Comparison of ENCODE assay signal across 8 mouse cellular contexts in the genomic region with DNA sequence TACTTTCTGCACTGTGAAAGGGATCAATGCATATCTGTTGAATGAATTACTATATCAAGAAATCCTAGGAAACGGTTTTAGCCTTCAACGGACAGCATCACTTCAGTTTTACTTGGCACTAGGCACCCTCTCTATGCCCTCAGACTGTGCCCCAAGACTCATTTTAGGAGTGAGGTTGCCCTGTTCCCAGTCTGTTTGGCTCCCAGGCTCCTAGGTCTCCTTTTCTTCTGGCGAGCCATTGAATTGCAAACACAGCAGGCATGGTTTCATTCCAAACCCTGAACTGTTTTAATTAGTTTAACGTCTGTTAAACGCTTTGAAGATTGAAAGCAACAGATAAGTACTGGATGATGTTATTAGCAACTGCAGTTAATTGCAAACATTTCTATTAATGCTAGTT. TPM values are rescaled to one million over a fixed set of nuclear protein-coding genes. Genes with fewer than 3 reads are reported as not detected.
DNase-seq lines count a peak whose midpoint lies in the region; ATAC-seq and TF ChIP-seq lines count a peak whose summit lies in the region.

No protein-coding gene starts in this region.

- no peaks in the 10 kb centered on the region for H3K36me3 ChIP-seq in spleen, adult 2 months (ENCODE audit: control insufficient read depth, insufficient read depth, low read length)
- no peaks in the 10 kb centered on the region for H3K36me3 ChIP-seq in liver, embryonic 13.5 days
- no peaks in the 10 kb centered on the region for H3K36me3 ChIP-seq in stomach, postnatal 0 days (ENCODE audit: control insufficient read depth, insufficient read depth, low read length)

- peak overlapping the region; percentile 82 for H3K4me2 ChIP-seq in liver, embryonic 13.5 days
- H3K4me2 ChIP-seq in stomach, postnatal 0 days (replicated peaks; ENCODE audit: low read depth) = peak overlapping the region; percentile 70

- no peaks in the 10 kb centered on the region for H3K27me3 ChIP-seq in cerebellum, adult 2 months (ENCODE audit: control insufficient read depth, insufficient read depth, low read length)
- H3K27me3 ChIP-seq in spleen, adult 2 months (ENCODE audit: control insufficient read depth, insufficient read depth, low read length) = peaks cover 1% of the 10 kb centered on the region; the same call in 1 of the 2 replicates
- H3K27me3 ChIP-seq in liver, embryonic 13.5 days = peaks cover 5% of the 10 kb centered on the region; the same call in 1 of the 2 replicates
- no peaks in the 10 kb centered on the region for H3K27me3 ChIP-seq in stomach, postnatal 0 days (ENCODE audit: control insufficient read depth, insufficient read depth, low read length)

- 15% methylated on average over 5 of the region's 5 CpGs for WGBS in cerebellum, adult 2 months
- WGBS in spleen, adult 2 months = 56% methylated on average over 5 of the region's 5 CpGs
- 20% methylated on average over 5 of the region's 5 CpGs for WGBS in liver, embryonic 13.5 days (ENCODE audit: insufficient replicate concordance)
- 24% methylated on average over 5 of the region's 5 CpGs for WGBS in stomach, postnatal 0 days

- H3K9me3 ChIP-seq in liver, embryonic 13.5 days (replicated peaks) = no peaks in the 10 kb centered on the region
- H3K9me3 ChIP-seq in stomach, postnatal 0 days (ENCODE audit: control insufficient read depth, low read length) = no peaks in the 10 kb centered on the region

- ATAC-seq in cerebellum, adult (ENCODE audit: insufficient number of reproducible peaks, low FRiP score, low TSS enrichment) = no peak
- ATAC-seq in liver, embryonic 13.5 days (ENCODE audit: low read depth) = no peak
- ATAC-seq in stomach, postnatal 0 days (ENCODE audit: low FRiP score, low TSS enrichment) = no peak

- no peak for DNase-seq in cerebellum, adult 2 months
- DNase-seq in spleen, adult 2 months (ENCODE audit: low read depth in 1 of 2, low spot score in 2 of 2) = no peak
- no peak for DNase-seq in spleen, postnatal 14 days (ENCODE audit: low spot score in 2 of 2)
- no peak for DNase-seq in liver, embryonic 13.5 days
- no peak for DNase-seq in stomach, postnatal 0 days (ENCODE audit: low spot score)
- DNase-seq in adrenal gland, postnatal 10 days = no peak
- no peak for DNase-seq in thymus, postnatal 36 days

- H3K4me3 ChIP-seq in cerebellum, adult 2 months (replicated peaks; ENCODE audit: insufficient read depth, low read depth, low read length) = peak overlapping the region; percentile 58
- peak overlapping the region; percentile 4; the same call in 1 of the 2 replicates for H3K4me3 ChIP-seq in spleen, adult 2 months (ENCODE audit: extremely low read depth, insufficient read depth, insufficient read length)
- peak overlapping the region; percentile 61 for H3K4me3 ChIP-seq in liver, embryonic 13.5 days (replicated peaks)
- peak overlapping the region; percentile 49; the same call in 1 of the 2 replicates for H3K4me3 ChIP-seq in stomach, postnatal 0 days (ENCODE audit: low read depth, low read length)

- no peak for TF ChIP-seq POLR2A in cerebellum, adult 2 months (IDR thresholded peaks at IDR 0.05; ENCODE audit: borderline replicate concordance, insufficient read depth, low read length)
- TF ChIP-seq POLR2A in spleen, adult 2 months (IDR thresholded peaks at IDR 0.05; ENCODE audit: low read depth, low read length) = no peak

- no peak for TF ChIP-seq EP300 in stomach, postnatal 0 days (optimal IDR thresholded peaks at IDR 0.05)

- TF ChIP-seq CTCF in cerebellum, adult 2 months (IDR thresholded peaks at IDR 0.05; ENCODE audit: borderline replicate concordance, insufficient read depth, low read depth, low read length) = no peak
- no peak for TF ChIP-seq CTCF in spleen, adult 2 months (IDR thresholded peaks at IDR 0.05; ENCODE audit: extremely low read depth, insufficient read depth, insufficient read length, insufficient replicate concordance)
- TF ChIP-seq CTCF in stomach, postnatal 0 days (IDR thresholded peaks at IDR 0.05; ENCODE audit: low read depth) = no peak

- H3K27ac ChIP-seq in cerebellum, adult 2 months (ENCODE audit: insufficient read depth, low read length) = no peak overlapping the region
- no peak overlapping the region for H3K27ac ChIP-seq in spleen, adult 2 months (ENCODE audit: insufficient read depth, low read length)
- no peak overlapping the region for H3K27ac ChIP-seq in liver, embryonic 13.5 days
- H3K27ac ChIP-seq in stomach, postnatal 0 days (replicated peaks) = no peak overlapping the region

- H3K4me1 ChIP-seq in cerebellum, adult 2 months (ENCODE audit: control insufficient read depth, insufficient read depth, low read length) = no peaks in the 10 kb centered on the region
- H3K4me1 ChIP-seq in spleen, adult 2 months (ENCODE audit: control insufficient read depth, insufficient read depth, insufficient read length) = peaks cover 2% of the 10 kb centered on the region
- no peaks in the 10 kb centered on the region; the same call in 1 of the 2 replicates for H3K4me1 ChIP-seq in liver, embryonic 13.5 days (replicated peaks)
- H3K4me1 ChIP-seq in stomach, postnatal 0 days (replicated peaks; ENCODE audit: control insufficient read depth, insufficient read depth) = no peaks in the 10 kb centered on the region

- no peak overlapping the region for H3K9ac ChIP-seq in liver, embryonic 13.5 days
- no peak overlapping the region for H3K9ac ChIP-seq in stomach, postnatal 0 days (ENCODE audit: low read length)

RNA-seq across cellular contexts. Expression of a gene that starts 0.6 kb away (rescaled TPM):
- 1.3 TPM in 2 replicates for polyA plus RNA-seq in cerebellum, adult 2 months (2012; rRNA removed)
- 0.12 and 0.37 TPM in 2 replicates for polyA plus RNA-seq in spleen, adult 2 months (2012; rRNA removed)
- polyA plus RNA-seq in liver, embryonic 13.5 days (2015; fragmentation: Nextera tagmentation; extraction: Ambion mirVana) = 0.40 and 0.68 TPM in 2 replicates
- polyA plus RNA-seq in stomach, postnatal 0 days (2015; fragmentation: Nextera tagmentation; extraction: Ambion mirVana) = 0.92 and 1.3 TPM in 2 replicates
- total RNA-seq in adrenal gland, postnatal 10 days (2021) = 1 to 10 TPM; 7.2 to 7.8 TPM

Comparison
In these comparisons a context has a peak if more than half of its experiments do, and no peak if none do; other contexts are left out.
1. H3K4me3 ChIP-seq: peak in every context shown above with its lines; median percentile 61 in liver, embryonic 13.5 days; 58 in cerebellum, adult 2 months; 49 in stomach, postnatal 0 days; 4 in spleen, adult 2 months.